Mouse (Mus musculus) midbrain, embryonic 11.5 days (tissue): ENCODE results near the gene Creg1. TPM values are rescaled to one million over a fixed set of nuclear protein-coding genes. Genes with fewer than 3 reads are reported as not detected.

Experiments used
- ATAC-seq: fragments of 200-750 bp; cut with Nextera tagmentation; 2 replicates; pipeline ENCODE4 v1.8.0; 2017; ENCODE audit warnings: moderate TSS enrichment, moderate library complexity; ENCODE audit not compliant: low FRiP score
- DNase-seq: peaks from one replicate; pipeline ENCODE4 v3.0.0; 2015; ENCODE audit warnings: low spot score; ENCODE audit errors: missing footprints
- H3K27ac ChIP-seq: fragments of 300-500 bp; sonication (generic); 2 replicates; pipeline ENCODE4 v1.5.1; 2014; ENCODE audit warnings: low read depth, low read length
- H3K27me3 ChIP-seq: fragments of 300-500 bp; sonication (generic); 2 replicates; pipeline ENCODE4 v1.6.1; 2014; ENCODE audit warnings: mild to moderate bottlenecking, low read length, moderate library complexity, mixed read lengths; ENCODE audit not compliant: control insufficient read depth, insufficient read depth
- H3K36me3 ChIP-seq: fragments of 300-500 bp; sonication (generic); 2 replicates; pipeline ENCODE4 v1.6.1; 2014; ENCODE audit warnings: mild to moderate bottlenecking, low read length, moderate library complexity, mixed read lengths; ENCODE audit not compliant: control insufficient read depth, insufficient read depth
- H3K4me1 ChIP-seq: fragments of 300-500 bp; sonication (generic); 2 replicates; pipeline ENCODE4 v1.6.1; 2014; ENCODE audit warnings: low read length; ENCODE audit not compliant: control insufficient read depth, insufficient read depth
- H3K4me2 ChIP-seq: fragments of 300-500 bp; sonication (generic); 2 replicates; pipeline ENCODE4 v1.6.1; 2014; ENCODE audit warnings: mild to moderate bottlenecking, moderate library complexity
- H3K4me3 ChIP-seq: fragments of 300-500 bp; sonication (generic); 2 replicates; pipeline ENCODE4 v1.5.1; 2014; ENCODE audit warnings: low read depth, low read length
- H3K9ac ChIP-seq: fragments of 300-500 bp; sonication (generic); 2 replicates; pipeline ENCODE4 v1.6.1; 2014; ENCODE audit warnings: low read length
- H3K9me3 ChIP-seq: fragments of 300-500 bp; sonication (generic); 2 replicates; pipeline ENCODE4 v1.6.1; 2016; ENCODE audit warnings: low read length; ENCODE audit not compliant: control insufficient read depth
- WGBS: fragments of 180-500 bp; shearing (Covaris S2); extraction: QIAGEN DNeasy Blood & Tissue Kit; methylation state at CpG from one replicate; pipeline ENCODE4 v1.1.7; 2014; 5-methylcytosine and 5-hydroxymethylcytosine counted together
- polyA plus RNA-seq: library from polyadenylated mRNA; unstranded; fragments of >200 nt; fragmentation: Nextera tagmentation; extraction: Ambion mirVana; gene quantifications from 2 replicates; pipeline ENCODE4 v1.2.1, GENCODE M21; 2014

Gene Creg1
- polyA plus RNA-seq, 1 experiment from 2014 or later, result 37.4 TPM

DNA sequence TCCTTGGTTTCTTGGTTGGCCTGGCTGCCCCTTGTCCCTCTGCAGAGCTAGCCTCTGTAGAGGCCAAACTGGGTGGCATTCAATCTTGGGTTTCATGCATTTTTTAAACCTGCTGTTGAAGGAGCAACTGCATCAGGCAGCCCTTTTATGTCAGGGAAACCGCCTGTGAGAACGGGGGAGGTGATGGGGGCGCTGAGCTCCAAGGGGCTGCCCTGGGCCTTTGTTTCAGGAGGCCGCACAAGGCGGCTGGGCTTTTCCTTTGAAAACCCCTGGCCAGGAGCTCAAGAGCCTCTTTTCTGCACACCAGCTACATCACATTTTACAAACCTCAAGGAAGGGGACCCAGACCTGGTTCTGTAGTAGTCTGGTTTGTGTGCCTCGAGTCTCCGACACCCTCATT lies 50.6 kb downstream of the Creg1 start:
- peaks cover 18% of the 10 kb centered on the region for H3K27me3 ChIP-seq
- H3K4me2 ChIP-seq, result peak overlapping the region; percentile 40
- H3K4me1 ChIP-seq, result peaks cover 40% of the 10 kb centered on the region
- DNase-seq (peak; percentile 97), ATAC-seq (peak; percentile 80)
- peak overlapping the region; percentile 52 for H3K9ac ChIP-seq
- H3K27ac ChIP-seq, result peak overlapping the region; percentile 90
- WGBS, result 3% methylated on average over 7 of the region's 7 CpGs
- H3K4me3 ChIP-seq, result no peak overlapping the region
- H3K9me3 ChIP-seq, result no peaks in the 10 kb centered on the region
- H3K36me3 ChIP-seq, result no peaks in the 10 kb centered on the region

DNA sequence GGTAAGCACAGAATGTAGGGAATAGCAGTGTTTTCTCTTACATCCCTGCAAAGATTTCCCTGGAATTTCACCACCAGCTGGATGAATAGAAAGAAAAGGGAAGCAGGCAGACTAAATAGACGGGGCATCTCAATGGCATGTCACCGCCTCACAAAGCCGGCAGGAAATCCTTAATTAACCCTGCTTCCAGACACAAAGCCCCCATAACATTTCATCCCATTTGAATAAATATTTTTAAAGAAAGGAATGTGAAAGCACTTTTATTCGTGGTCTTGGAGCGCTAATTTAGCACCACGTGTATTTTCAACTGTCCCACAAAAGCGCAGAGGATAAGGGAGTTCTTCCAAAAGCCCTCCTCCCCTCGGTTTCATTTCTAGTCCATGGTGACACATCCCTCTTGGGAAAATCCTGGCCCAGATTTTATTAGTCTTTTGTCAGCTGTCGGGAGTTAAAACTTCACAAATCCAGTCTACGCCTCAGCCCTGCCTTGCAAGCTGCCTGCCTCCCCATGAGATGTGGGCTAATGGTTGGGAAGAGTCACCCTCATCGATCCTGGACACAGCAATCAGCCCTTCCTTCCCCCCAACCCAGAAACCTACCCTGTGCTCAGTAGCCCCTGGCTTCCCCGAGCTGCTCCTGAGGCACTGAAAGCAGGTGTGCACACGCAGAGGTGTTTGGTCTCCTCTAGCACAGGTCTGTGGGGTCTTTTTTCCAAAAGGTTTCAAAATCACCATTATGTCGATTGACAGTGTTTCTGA lies 51.2 kb downstream of the Creg1 start:
- H3K27me3 ChIP-seq, result peaks cover 20% of the 10 kb centered on the region
- H3K4me3 ChIP-seq, result peak overlapping the region; percentile 1; the same call in 1 of the 2 replicates
- H3K27ac ChIP-seq, result peak overlapping the region; percentile 90
- WGBS, result 7% methylated on average over 14 of the region's 14 CpGs
- peak overlapping the region; percentile 52; the same call in 1 of the 2 replicates for H3K9ac ChIP-seq
- H3K4me2 ChIP-seq, result peak overlapping the region; percentile 40
- DNase-seq (peak; percentile 94), ATAC-seq (peak; percentile 68)
- no peaks in the 10 kb centered on the region for H3K36me3 ChIP-seq
- peaks cover 40% of the 10 kb centered on the region for H3K4me1 ChIP-seq
- no peaks in the 10 kb centered on the region for H3K9me3 ChIP-seq

DNA sequence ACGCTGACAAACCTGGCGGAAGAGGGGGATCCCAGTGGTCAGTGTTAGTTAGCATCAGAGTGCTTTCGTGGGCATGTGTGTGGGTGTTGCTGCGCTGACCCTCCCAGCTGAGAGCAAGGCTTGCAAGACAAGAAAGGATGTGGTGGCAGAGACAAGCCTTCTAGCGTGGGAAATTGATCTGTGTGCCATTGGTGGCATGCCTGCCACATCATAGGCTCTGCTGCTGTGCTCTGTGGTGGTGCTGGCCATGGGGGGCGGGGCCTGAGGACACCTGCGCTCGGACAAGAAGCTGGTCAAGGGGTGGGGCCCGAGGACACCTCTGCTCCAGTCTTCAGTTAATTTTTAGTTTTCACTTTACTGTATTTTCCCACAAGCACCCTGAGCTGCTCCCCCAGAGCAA lies 52.8 kb downstream of the Creg1 start:
- peaks cover 40% of the 10 kb centered on the region for H3K4me1 ChIP-seq
- DNase-seq (no peak), ATAC-seq (no peak)
- 84% methylated on average over 9 of the region's 9 CpGs for WGBS
- peaks cover 20% of the 10 kb centered on the region for H3K27me3 ChIP-seq
- H3K27ac ChIP-seq, result no peak overlapping the region
- no peak overlapping the region for H3K4me2 ChIP-seq
- H3K9ac ChIP-seq, result no peak overlapping the region
- no peaks in the 10 kb centered on the region for H3K36me3 ChIP-seq
- no peaks in the 10 kb centered on the region for H3K9me3 ChIP-seq
- H3K4me3 ChIP-seq, result no peak overlapping the region

DNA sequence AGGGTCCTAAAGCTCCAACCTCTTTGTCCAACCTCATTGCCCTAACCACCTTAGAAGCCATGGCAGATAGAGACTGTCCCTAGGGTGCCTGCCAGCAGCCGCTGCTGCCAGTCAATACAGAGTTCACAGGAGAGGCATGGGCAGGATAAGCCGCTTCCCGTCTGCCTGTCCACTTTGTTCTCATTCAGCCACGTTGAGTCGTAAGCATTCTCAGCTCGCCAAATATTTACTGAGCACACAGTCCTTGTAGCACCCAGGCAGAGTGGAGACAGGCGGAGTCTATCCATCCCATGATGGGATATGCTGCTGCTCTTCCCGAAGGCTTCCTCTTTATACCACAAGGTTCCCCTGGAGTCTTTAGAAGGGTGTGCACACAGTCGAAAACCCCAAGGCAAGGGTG lies 53.7 kb downstream of the Creg1 start:
- Histone ChIP-seq H3K9ac (no peak overlapping the region), H3K27me3 (peaks cover 13% of the 10 kb centered on the region), H3K36me3 (no peaks in the 10 kb centered on the region), H3K4me2 (no peak overlapping the region), H3K9me3 (no peaks in the 10 kb centered on the region), H3K27ac (no peak overlapping the region), H3K4me3 (no peak overlapping the region), H3K4me1 (peaks cover 40% of the 10 kb centered on the region)
- DNase-seq (no peak), ATAC-seq (peak; percentile 3; the same call in 1 of the 2 replicates)
- WGBS, result 55% methylated on average over 9 of the region's 9 CpGs

DNA sequence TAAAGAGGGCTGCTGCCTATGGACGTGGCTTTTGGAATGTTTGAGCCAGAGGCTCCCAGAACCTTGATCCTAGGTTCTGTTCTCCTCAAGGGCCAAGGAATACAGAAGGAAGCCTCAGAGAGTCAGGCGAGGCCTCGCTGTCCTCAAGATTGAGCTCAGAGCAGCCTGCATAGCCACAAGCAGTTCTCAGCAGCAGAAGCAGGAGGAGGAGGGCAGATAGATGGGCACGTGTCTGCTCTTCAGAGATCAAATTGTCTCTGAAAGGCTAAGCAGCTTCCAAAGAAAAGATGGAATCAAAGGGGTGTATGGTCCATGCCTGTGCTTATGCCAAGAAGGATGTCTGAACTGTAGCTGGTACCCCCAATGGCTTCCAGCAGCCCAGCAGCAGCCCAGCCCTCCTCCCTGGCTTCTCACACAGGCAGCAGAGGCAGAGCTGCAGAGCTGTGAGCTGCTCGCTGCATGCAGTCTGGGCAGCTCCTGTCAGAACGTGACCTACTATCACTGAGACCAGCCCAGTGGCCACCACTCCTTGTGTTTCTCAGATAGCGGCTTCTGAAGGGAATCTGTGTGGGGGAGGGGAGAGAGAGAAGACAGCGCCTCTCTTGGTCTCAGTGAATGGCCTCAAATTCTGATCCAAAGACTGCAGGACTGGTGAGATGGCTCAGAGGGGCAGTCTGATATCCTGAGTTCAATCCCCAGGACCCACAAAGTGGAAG lies 54.8 kb downstream of the Creg1 start:
- peak overlapping the region; percentile 48; the same call in 1 of the 2 replicates for H3K27ac ChIP-seq
- peaks cover 13% of the 10 kb centered on the region for H3K27me3 ChIP-seq
- no peak overlapping the region for H3K4me2 ChIP-seq
- ATAC-seq, result peak; percentile 19; the same call in 1 of the 2 replicates
- no peaks in the 10 kb centered on the region for H3K9me3 ChIP-seq
- no peak overlapping the region for H3K4me3 ChIP-seq
- no peaks in the 10 kb centered on the region for H3K36me3 ChIP-seq
- DNase-seq, result no peak
- H3K4me1 ChIP-seq, result peaks cover 36% of the 10 kb centered on the region
- 31% methylated on average over 8 of the region's 8 CpGs for WGBS
- H3K9ac ChIP-seq, result no peak overlapping the region

DNA sequence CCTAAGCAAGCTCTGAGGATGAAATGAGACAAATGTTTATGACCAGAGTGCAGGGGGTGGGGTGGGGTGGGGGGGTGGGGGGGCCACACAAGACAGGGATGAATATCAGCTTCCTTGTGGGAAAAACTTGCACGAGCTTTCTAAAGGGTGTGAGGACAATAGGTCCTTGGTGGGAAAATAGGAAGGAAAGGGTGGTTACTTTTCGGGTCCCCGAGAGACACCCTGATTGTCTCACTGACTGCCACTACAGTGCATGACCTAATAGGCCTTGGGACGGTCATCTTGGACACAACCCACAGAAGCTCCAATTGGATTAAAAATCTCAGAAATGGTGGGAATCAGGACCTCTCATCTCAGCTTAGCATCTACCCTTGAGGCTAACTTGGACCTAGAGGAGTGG lies 55.6 kb downstream of the Creg1 start:
- Histone ChIP-seq H3K9ac (no peak overlapping the region), H3K9me3 (no peaks in the 10 kb centered on the region), H3K4me1 (peaks cover 27% of the 10 kb centered on the region), H3K27me3 (peaks cover 13% of the 10 kb centered on the region), H3K4me3 (no peak overlapping the region), H3K27ac (no peak overlapping the region), H3K4me2 (no peak overlapping the region), H3K36me3 (no peaks in the 10 kb centered on the region)
- DNase-seq, result no peak
- 83% methylated on average over 4 of the region's 4 CpGs for WGBS
- no peak for ATAC-seq

DNA sequence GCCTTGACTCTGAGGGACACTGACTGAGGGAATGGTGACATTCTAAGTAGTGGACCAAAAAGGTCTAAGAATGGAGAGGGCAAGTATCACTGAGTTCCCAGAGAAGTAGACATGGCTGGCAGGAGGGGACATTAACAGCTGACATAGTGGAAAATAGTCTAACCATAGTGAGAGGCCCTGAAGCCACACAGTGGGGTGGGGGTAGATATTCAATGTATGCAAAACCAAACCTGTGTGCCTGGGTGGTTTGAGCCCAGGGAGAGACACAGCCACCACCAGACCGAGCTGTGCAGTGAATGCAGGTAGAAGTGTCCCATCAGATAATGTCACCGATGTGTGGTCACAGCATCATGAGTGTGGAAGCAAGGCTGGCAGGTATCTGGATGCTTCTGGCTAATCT lies 58.5 kb downstream of the Creg1 start:
- Histone ChIP-seq H3K27ac (no peak overlapping the region), H3K9ac (no peak overlapping the region), H3K9me3 (no peaks in the 10 kb centered on the region), H3K4me2 (no peak overlapping the region), H3K27me3 (peaks cover 8% of the 10 kb centered on the region; the same call in 1 of the 2 replicates), H3K4me1 (peaks cover 13% of the 10 kb centered on the region), H3K4me3 (no peak overlapping the region), H3K36me3 (no peaks in the 10 kb centered on the region)
- no peak for DNase-seq
- WGBS, result 89% methylated on average over 2 of the region's 2 CpGs
- ATAC-seq, result no peak
